Mouse (Mus musculus) lung, postnatal 0 days (tissue): Measurements from ENCODE around the gene Mapkapk2.

Experiments used
- CTCF ChIP-seq: IDR thresholded peaks from 2 replicates; pipeline ENCODE4 v1.5.1; 2016; ENCODE audit warnings: antibody characterized with exemption, mild to moderate bottlenecking
- EP300 ChIP-seq: IDR thresholded peaks from 2 replicates; pipeline ENCODE4 v1.6.1; 2016; ENCODE audit warnings: antibody characterized with exemption, mild to moderate bottlenecking, control low read depth

DNA sequence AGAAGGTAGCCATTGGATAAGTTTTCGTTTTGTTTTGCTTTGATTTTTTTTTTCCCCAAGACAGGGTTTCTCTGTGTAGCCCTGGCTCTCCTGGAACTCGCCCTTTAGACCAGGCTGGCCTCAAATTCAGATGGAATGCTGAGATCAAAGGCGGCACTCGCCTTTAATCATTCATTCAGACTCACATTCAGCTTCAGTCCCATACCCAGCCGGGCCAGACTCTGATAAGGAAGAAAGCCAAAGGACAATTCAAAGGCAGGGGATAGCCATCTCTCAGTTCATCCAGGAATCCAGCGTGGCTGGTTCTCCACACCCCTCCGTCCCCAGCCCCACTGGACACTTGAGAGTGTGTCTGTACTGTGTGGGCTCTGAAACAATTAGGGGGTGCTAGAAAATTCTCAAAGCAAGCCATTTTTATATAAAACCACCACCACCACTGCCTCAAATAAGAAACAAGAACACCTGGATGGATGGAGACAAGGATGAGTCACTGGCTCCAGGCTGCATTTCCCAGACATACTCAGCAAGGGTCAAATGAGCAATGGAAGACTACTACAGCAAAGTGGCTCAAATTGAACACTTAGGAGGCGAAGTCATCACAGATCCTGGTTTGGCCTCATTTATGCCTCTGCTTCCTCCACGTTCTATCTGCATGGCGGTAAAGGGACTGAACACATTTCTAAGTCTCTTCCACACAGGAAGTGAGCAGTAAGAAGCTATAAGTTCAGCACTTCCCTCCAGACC lies 26.1 kb upstream of the Mapkapk2 start:
- TF ChIP-seq CTCF (no peak), EP300 (no peak)
